Mouse (Mus musculus): ENCODE data around the gene Evi2. TPM values are rescaled to one million over a fixed set of nuclear protein-coding genes. Genes with fewer than 3 reads are reported as not detected.

Evi2 gene
- polyA plus RNA-seq, 1 experiment from 2014 or later = 0.61 TPM

GRCm38 (mm10) chr11:79533950-79534690 lies 3.7 kb upstream of the Evi2 start:
- H3K4me1 ChIP-seq (ENCODE audit: insufficient read depth, low read depth, low read length) = no peaks in the 10 kb centered on the region
- peak; percentile 72 for ATAC-seq
- WGBS = 57% methylated on average over 8 of the region's 8 CpGs
- no peaks in the 10 kb centered on the region for H3K27me3 ChIP-seq (replicated peaks; ENCODE audit: insufficient read depth, low read length)
- no peak overlapping the region for H3K4me3 ChIP-seq (ENCODE audit: low read depth, low read length)
- H3K27ac ChIP-seq (ENCODE audit: low read length) = no peak overlapping the region
- peak; percentile 74 for DNase-seq (ENCODE audit: low spot score)
- H3K9ac ChIP-seq (replicated peaks; ENCODE audit: low read depth) = no peak overlapping the region
- no peaks in the 10 kb centered on the region for H3K9me3 ChIP-seq (ENCODE audit: low read length)
- TF ChIP-seq EP300 (IDR thresholded peaks at IDR 0.05) (no peak), CTCF (IDR thresholded peaks at IDR 0.05) (no peak)
- H3K36me3 ChIP-seq (ENCODE audit: insufficient read depth, low read length) = peaks cover 10% of the 10 kb centered on the region; the same call in 1 of the 2 replicates
- no peak overlapping the region for H3K4me2 ChIP-seq (replicated peaks; ENCODE audit: low read depth, low read length)

- H3K4me1 ChIP-seq (ENCODE audit: insufficient read depth, low read depth, low read length) = no peaks in the 10 kb centered on the region
- WGBS = 61% methylated on average over 6 of the region's 6 CpGs
- no peak overlapping the region for H3K4me2 ChIP-seq (replicated peaks; ENCODE audit: low read depth, low read length)
- ATAC-seq (no peak), DNase-seq (ENCODE audit: low spot score) (no peak)
- TF ChIP-seq CTCF (IDR thresholded peaks at IDR 0.05) (no peak), EP300 (IDR thresholded peaks at IDR 0.05) (no peak)
- no peak overlapping the region for H3K9ac ChIP-seq (replicated peaks; ENCODE audit: low read depth)
- H3K36me3 ChIP-seq (ENCODE audit: insufficient read depth, low read length) = peaks cover 10% of the 10 kb centered on the region; the same call in 1 of the 2 replicates
- no peak overlapping the region for H3K27ac ChIP-seq (ENCODE audit: low read length)
- no peak overlapping the region for H3K4me3 ChIP-seq (ENCODE audit: low read depth, low read length)
- H3K9me3 ChIP-seq (ENCODE audit: low read length) = no peaks in the 10 kb centered on the region
- no peaks in the 10 kb centered on the region for H3K27me3 ChIP-seq (replicated peaks; ENCODE audit: insufficient read depth, low read length)
Observed at GRCm38 (mm10) chr11:79533311-79533710, 2.9 kb upstream of the Evi2 start.

DNA sequence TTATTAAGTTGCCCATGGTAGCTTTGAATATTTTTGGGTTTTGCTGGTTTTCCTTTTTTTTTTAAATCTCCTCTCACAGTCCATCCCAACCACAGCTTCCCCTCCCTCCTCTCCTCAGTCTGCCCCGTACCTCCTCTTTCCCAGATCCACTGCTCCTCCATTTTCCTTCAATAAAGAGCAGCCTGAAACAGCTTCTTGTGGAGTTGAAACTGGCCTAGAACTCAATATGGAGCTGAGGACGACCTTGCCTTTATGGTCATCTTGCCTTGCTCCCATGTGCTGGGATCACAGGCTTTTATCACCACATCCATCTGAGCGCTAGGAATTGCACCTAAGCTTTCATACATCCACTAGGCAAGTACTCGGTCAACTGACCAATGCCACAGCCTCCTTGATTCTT lies 1.1 kb upstream of the Evi2 start:
- H3K4me3 ChIP-seq (ENCODE audit: low read depth, low read length) = no peak overlapping the region
- H3K9ac ChIP-seq (replicated peaks; ENCODE audit: low read depth) = no peak overlapping the region
- DNase-seq (ENCODE audit: low spot score) (no peak), ATAC-seq (no peak)
- H3K4me2 ChIP-seq (replicated peaks; ENCODE audit: low read depth, low read length) = no peak overlapping the region
- peaks cover under 1% of the 10 kb centered on the region; the same call in 1 of the 2 replicates for H3K36me3 ChIP-seq (ENCODE audit: insufficient read depth, low read length)
- TF ChIP-seq EP300 (IDR thresholded peaks at IDR 0.05) = no peak
- TF ChIP-seq CTCF (IDR thresholded peaks at IDR 0.05) = no peak
- H3K4me1 ChIP-seq (ENCODE audit: insufficient read depth, low read depth, low read length) = no peaks in the 10 kb centered on the region
- no peaks in the 10 kb centered on the region for H3K9me3 ChIP-seq (ENCODE audit: low read length)
- WGBS = 92% methylated on average over 4 of the region's 4 CpGs
- no peaks in the 10 kb centered on the region for H3K27me3 ChIP-seq (replicated peaks; ENCODE audit: insufficient read depth, low read length)
- H3K27ac ChIP-seq (ENCODE audit: low read length) = no peak overlapping the region

GRCm38 (mm10) chr11:79530774-79531173 lies 385 bp upstream of the Evi2 start:
- Histone ChIP-seq H3K4me2 (replicated peaks; ENCODE audit: low read depth, low read length) (no peak overlapping the region), H3K9ac (replicated peaks; ENCODE audit: low read depth) (no peak overlapping the region), H3K27me3 (replicated peaks; ENCODE audit: insufficient read depth, low read length) (no peaks in the 10 kb centered on the region), H3K36me3 (ENCODE audit: insufficient read depth, low read length) (no peaks in the 10 kb centered on the region), H3K27ac (ENCODE audit: low read length) (no peak overlapping the region), H3K4me1 (ENCODE audit: insufficient read depth, low read depth, low read length) (no peaks in the 10 kb centered on the region), H3K9me3 (ENCODE audit: low read length) (no peaks in the 10 kb centered on the region), H3K4me3 (ENCODE audit: low read depth, low read length) (no peak overlapping the region)
- ATAC-seq (no peak), DNase-seq (ENCODE audit: low spot score) (no peak)
- TF ChIP-seq CTCF (IDR thresholded peaks at IDR 0.05) (no peak), EP300 (IDR thresholded peaks at IDR 0.05) (no peak)
- WGBS = 86% methylated on average over 11 of the region's 11 CpGs

DNA sequence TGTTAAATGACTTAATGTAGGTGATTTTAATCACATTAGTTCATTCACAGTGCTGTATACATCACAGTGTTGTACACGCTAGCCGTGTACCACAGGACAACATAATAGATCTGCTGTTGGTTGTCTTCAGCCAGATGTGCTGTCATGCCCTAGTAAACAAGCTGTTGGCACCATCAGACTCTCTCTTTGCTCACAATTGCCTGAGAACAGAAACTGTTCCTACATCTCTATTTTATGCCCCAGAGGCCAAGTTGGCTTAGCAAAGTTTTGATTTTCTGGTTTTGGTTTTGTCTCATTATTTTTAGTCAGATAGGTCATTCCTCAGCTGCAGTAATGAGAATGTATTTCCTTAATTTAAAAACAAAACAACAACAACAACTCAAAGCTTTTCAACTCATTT lies 653 bp downstream of the Evi2 start:
- Histone ChIP-seq H3K4me1 (ENCODE audit: insufficient read depth, low read depth, low read length) (no peaks in the 10 kb centered on the region), H3K27me3 (replicated peaks; ENCODE audit: insufficient read depth, low read length) (no peaks in the 10 kb centered on the region), H3K36me3 (ENCODE audit: insufficient read depth, low read length) (no peaks in the 10 kb centered on the region), H3K9me3 (ENCODE audit: low read length) (no peaks in the 10 kb centered on the region), H3K4me2 (replicated peaks; ENCODE audit: low read depth, low read length) (no peak overlapping the region), H3K27ac (ENCODE audit: low read length) (no peak overlapping the region), H3K9ac (replicated peaks; ENCODE audit: low read depth) (no peak overlapping the region), H3K4me3 (ENCODE audit: low read depth, low read length) (no peak overlapping the region; the same call in 1 of the 2 replicates)
- WGBS = 70% methylated on average over 2 of the region's 2 CpGs
- DNase-seq (ENCODE audit: low spot score) (no peak), ATAC-seq (no peak)
- TF ChIP-seq CTCF (IDR thresholded peaks at IDR 0.05) (no peak), EP300 (IDR thresholded peaks at IDR 0.05) (no peak)

DNA sequence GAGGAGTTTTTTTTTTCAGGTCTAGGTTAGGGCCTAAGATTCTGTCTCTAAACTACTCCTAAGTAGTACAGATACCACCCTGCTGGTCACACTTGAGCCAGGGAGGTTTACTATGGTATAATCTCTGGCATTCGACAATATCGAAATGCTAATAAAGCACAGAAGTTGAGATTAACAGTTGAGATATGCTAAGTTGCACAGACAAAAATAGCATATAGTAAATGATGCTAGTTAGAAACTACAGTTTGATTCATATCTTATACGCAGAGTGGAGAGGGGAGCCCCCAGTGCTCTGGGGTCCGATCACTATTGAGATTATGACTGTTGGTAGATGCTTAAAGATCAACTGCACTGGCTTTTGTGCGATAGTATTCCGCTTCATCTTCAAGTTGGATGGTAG lies 1.2 kb downstream of the Evi2 start:
- H3K9ac ChIP-seq (replicated peaks; ENCODE audit: low read depth) = no peak overlapping the region
- 93% methylated on average over 6 of the region's 6 CpGs for WGBS

More for the DNA sequence above, 1.2 kb downstream of the Evi2 start:
- Histone ChIP-seq H3K27me3 (replicated peaks; ENCODE audit: insufficient read depth, low read length) (no peaks in the 10 kb centered on the region), H3K9me3 (ENCODE audit: low read length) (no peaks in the 10 kb centered on the region), H3K4me3 (ENCODE audit: low read depth, low read length) (no peak overlapping the region; the same call in 1 of the 2 replicates), H3K4me1 (ENCODE audit: insufficient read depth, low read depth, low read length) (no peaks in the 10 kb centered on the region), H3K36me3 (ENCODE audit: insufficient read depth, low read length) (no peaks in the 10 kb centered on the region), H3K27ac (ENCODE audit: low read length) (no peak overlapping the region), H3K4me2 (replicated peaks; ENCODE audit: low read depth, low read length) (no peak overlapping the region)
- TF ChIP-seq CTCF (IDR thresholded peaks at IDR 0.05) (no peak), EP300 (IDR thresholded peaks at IDR 0.05) (no peak)
- no peak for ATAC-seq
- DNase-seq (ENCODE audit: low spot score) = no peak

Data from lung, postnatal 0 days (tissue).